Mouse (Mus musculus): Measurements from ENCODE around the gene Add3.

Gene Add3

DNA sequence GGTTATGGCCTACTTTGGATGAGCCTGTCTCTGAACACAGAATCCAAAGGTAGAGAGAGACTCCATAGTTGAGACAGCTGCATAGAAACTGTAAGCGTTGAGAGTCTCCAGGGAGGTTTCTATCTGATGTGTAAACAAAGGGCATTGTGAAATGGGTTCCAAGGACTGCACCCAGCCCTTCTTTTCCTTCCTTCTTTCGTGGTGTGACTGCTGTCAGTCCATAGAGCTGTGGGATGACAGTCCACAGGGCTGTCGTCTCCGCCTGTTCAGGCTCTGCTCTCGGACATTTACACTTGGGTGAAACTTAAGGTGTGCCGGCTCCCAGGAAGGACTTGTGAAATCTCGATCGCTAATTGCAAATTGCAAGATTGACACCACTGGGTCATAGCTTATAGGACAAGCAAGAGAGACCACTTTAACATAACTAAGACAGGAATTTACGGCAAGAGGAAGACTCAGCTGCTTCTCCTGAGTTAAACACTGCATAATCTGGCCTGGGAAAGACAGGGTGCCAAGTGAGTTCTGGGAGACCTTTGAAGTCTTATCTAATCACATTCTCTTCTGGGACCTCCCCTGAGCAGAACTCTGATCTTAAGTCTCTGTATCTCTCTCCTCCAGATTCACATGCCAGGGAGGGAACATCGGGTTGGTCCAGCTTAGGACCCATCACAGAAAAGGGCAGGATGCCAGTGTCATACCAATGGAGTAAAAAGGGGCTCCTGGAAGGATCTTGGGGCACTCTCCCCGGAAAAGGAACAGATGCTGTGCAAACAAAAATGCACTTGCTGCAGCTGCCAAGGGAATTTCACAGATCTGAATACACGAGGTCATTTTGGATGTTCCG lies 11.5 kb upstream of the Add3 start:
- in situ Hi-C loops (cut with MboI; ENCODE audit: unreplicated experiment in 2 of 2), result loop anchor here in 1 of 2 experiments (25.0 kb wide), 1 partner anchor 759 kb away; the partner anchor contains the start of gene Pdcd4

DNA sequence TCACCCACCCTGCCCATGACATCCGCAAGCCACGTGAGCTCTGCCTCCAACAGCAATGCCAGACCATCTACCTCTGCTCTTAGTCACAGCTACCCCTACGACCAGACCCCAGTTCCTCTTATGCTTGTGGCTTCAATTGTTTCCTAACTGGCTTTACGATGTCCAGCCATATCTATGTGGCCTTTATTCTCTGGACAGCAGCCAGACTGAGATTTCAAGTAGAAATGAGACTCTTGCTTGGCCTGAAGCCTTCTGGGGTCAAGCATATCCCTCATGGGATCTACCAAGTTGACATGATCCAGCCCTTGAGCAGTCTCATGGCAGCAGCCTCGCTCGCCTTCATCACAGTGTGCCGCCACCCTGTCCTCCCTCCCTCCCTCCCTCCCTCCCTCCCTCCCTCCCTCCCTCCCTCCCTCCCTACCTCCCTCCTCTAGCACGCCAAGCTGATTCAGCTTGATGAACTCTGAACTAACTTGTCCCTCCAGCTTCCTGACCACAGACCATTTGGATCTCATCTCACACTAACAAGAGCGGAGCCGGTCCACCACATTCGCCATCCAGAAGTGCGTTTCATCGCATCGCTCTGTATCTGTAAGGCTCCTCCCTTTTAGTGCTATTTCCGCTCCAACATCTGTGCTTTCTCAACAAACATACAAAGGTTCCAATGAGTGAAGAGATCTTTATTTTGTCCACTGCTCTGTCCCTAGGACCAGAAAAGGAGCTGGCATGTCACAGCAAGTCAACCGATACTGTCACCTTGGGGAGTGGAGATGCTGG lies 9.7 kb upstream of the Add3 start:
- in situ Hi-C loops (cut with MboI; ENCODE audit: unreplicated experiment in 2 of 2), result loop anchor here in 1 of 2 experiments (25.0 kb wide), 1 partner anchor 757 kb away; the partner anchor contains the start of gene Pdcd4

DNA sequence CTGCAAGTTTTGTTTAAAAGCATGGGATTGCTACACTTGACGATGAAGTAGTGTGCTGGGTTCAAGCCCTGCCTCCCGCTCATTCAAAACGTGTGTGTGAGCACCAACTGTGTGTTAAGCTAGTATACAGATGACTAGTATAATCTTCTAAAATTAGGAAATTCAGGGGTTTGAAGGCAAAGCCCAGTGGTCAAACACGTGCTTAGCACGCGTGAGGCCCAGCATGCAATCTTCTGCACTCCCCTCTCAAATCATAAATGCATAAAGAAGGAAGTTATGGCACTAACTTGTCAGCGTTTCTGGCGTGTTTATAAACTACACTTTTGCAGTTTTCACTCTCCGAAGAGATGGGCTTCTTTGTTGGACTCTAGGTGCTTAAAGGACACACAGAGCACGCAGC lies 7.8 kb upstream of the Add3 start:
- in situ Hi-C loops (cut with MboI; ENCODE audit: unreplicated experiment in 2 of 2), result loop anchor here in 1 of 2 experiments (25.0 kb wide), 1 partner anchor 755 kb away; the partner anchor contains the start of gene Pdcd4

DNA sequence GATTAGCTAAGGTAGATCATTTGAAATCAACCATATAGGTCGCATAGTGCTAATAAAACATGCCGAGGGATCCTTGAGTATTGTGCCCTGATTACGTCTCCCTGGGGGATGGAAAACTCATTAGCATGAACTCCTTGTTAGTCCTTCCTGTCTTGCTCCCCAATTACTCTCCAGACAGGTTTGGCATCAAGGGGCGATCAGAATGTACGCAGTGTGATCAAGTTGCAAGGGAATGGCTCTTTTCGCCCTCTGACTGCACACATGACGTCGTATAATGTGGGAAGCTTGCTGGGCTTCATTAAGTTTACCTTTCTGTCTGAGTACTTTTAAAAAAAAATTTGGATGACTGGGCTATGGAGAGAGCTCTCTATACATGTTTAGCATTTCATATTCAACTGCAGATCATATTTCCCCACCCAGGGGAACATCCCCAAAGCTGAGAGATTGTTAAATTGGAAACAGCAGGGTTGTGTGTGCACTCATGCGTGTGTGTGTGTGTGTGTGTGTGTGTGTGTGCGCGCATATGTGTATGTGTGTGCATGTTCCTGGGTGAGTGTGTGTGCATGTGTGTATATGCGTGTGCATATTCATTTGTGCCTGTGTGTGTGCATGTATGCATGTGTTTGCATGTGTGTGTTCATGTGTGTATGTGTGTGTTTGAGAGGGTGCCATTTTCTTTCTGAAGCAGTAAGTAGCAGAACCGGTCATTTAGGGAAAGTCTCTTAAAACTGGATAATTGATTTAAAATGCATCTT lies 3.7 kb upstream of the Add3 start:
- in situ Hi-C loops (cut with MboI; ENCODE audit: unreplicated experiment in 2 of 2), result loop anchor here in 1 of 2 experiments (25.0 kb wide), 1 partner anchor 751 kb away; the partner anchor contains the start of gene Pdcd4

DNA sequence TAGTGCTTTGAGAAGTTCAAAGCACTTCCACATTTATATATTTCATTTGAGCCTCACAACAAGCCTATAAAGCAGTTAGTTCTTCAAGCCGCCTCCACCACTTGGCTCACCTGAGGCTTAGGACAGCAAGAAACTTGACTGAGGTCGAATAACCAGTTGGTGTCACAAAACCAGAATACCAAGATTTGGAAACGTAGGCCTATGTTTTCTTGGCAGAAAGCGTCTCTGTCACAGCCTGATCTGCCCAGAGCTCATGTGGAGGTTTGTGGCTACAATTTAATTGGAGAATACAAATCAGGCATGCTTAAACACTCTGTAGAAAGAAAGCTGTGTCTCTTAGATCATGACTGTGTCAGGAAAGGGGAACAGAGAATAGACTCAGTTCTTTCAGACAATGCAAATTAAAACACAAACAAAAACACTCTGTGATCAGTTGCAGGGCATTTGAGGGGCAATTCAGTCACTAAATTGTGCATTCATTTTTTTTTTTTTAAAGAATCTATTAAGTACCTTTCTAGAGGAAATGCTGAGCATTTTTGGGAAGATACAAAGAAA lies 3.0 kb upstream of the Add3 start:
- in situ Hi-C loops (cut with MboI; ENCODE audit: unreplicated experiment in 2 of 2), result loop anchor here in 1 of 2 experiments (25.0 kb wide), 1 partner anchor 750 kb away; the partner anchor contains the start of gene Pdcd4

DNA sequence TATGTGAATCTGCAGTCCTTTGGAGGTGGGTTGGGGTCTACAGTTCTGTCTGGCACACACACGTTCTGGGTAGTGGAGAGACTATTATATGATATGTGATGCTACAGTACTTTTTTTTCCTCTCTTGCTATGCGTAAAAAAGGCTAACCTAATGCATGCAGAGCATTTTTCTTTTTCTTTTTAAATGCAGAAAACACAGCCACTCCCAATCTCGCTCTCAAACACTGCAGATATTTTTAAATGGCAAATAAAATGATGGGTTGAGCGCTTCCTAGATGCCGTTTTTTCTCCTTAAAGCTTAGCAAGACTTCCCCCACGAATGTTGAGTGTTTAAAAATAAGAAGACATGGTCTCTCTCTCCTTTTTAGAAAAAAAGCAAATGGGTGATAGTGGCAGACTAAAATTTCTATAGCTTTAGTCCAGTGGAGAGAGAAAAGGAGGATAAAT lies 584 bp downstream of the Add3 start:
- in situ Hi-C loops (cut with MboI; ENCODE audit: unreplicated experiment in 2 of 2), result loop anchor here in 1 of 2 experiments (25.0 kb wide), 1 partner anchor 746 kb away; the partner anchor contains the start of gene Pdcd4

DNA sequence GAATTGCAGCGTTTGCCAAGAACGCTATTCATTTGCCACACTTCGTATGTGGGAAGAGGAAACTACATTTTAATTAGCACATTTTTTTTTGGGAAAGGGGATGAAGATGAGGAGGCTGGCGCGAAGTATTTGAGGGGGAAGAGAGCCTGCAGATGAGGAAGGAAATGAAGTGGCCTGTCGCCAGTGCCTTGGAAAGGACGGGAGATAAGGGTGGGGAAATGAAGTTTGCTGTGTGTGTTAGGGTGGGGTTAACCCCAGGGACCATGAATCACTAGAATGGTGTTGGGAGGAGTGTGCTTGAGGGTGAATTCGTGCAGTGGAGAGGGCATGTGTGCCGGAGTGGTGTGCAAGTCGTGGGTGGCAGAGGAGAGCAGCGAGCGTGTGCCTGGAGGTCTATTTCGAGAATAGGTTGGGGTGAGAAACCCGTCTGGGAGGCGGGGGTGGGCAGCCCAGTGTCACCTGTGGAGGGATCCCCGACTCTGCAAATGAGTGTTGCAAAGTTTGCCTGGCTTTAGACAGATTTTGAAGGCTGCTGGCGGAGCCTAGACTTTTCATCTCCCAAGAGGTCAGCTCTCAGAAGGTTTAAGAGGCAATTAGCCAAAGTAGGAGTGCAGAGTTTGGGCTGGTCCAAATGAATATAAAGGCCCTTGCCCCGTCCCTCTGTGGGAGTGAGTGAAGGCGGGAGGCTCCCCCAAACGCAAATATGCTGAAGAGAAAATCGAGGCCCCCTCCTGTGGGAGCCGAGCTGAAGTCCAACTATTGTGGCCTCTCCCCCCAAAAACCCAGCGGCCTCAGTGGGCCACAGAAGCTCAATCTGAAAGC lies 1.2 kb downstream of the Add3 start:
- in situ Hi-C loops (cut with MboI; ENCODE audit: unreplicated experiment in 2 of 2), result loop anchor here in 1 of 2 experiments (25.0 kb wide), 1 partner anchor 746 kb away; the partner anchor contains the start of gene Pdcd4

DNA sequence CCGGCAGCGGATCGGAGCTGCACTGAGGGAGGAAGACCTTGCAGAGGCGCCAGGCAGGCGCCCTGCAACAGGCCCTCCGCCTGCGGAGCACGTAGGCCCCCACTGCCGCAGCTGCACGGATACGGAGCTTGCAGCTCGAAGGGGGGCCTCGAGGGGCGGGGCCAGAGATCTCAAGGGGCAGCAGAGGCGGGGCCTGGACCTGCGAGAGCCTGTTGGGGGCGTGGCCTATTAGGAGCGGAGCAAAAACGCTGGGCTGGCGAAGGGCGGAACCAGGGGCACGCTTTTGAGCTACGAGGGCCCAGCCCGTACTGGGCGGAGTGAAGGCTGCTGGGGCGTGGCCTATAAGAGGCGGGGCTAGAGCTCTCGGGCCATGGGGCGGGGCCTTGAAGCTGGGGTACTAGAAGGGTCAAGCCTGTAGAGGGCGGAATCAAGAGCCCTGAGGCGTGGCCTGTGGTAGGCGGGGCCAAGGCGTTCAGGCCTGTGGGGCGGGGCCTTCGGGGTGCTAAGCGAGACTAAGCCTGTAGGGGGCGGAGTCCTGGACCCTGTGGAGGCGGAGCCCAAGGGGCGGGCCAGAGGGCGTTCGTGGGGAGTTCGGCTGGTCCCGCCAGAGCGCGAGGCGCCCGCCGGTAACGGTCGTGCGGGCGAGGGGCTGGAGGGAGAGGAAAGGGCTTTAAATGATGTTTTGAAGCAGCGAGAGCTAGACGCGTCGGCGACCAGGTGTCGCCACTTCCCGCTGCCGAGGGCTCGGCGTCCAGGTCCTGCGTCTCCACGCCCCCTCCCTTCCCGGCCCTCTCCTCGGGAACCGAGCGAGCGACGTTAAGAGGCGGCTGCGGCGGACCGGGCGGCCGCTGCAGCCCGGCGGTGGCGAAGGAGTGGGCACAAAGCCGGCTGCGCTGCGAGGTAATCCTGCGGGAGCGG lies 2.2 kb downstream of the Add3 start:
- in situ Hi-C loops (cut with MboI; ENCODE audit: unreplicated experiment in 2 of 2), result loop anchor here in 1 of 2 experiments (25.0 kb wide), 1 partner anchor 745 kb away; the partner anchor contains the start of gene Pdcd4

DNA sequence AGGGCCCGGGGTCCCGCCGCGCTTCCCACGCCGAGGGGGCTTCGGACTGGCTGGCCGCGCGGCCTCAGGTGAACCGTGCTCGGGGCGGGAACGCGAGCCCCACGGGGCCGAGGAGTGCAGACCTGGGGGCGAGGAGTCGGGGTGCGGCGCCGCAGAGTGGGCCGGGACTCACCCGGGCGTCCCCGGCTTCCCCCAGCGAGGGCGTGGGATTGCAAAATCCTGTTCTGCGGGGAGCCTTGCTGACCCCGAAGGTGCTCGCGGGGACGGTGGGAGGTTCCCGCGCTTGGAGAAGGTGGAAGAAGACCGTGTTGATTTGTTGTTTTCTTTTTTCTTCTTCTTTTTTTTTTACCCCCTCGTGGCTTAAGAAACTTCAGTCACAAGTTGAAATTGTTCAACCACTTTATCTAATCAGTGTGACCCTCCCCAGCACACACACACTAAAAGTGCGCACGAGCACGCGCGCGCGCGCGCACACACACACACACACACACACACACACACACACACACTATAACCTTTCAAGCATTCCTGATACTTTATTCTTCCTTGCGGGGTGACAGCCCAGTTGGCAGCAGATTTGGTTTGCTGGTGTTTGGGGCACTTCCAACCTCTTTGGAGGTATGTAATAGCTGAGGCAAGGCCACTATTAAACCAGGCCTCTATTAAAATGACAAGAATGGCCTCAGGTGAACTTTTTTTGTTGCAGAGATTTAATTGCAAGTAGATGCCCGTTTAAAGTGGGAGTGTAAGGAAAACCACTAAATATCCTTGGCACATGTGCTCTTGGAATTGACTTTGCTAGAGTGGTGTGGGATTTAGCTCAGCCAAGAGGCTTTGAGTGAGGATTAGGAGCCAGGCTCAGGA lies 3.1 kb downstream of the Add3 start:
- in situ Hi-C loops (cut with MboI; ENCODE audit: unreplicated experiment in 2 of 2), result loop anchor here in 1 of 2 experiments (25.0 kb wide), 1 partner anchor 744 kb away; the partner anchor contains the start of gene Pdcd4

DNA sequence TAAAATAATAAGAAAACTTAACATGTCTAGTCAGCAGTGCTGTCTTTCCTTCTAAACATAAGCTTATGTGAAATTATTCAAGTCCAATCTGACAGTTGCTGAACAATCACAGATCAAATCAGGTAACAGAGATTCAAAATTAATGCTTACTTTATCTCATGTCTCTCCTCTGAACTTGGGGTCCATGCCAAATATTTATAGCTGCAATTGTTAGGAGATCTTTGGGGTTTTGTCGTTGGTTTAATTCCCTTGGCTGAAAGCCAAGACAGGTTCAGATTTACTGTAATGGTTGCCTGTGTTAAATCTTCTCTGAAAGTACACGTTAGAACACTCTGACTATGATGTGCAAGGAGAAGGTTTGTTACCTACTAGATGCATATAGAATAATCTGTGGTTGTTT lies 4.8 kb downstream of the Add3 start:
- in situ Hi-C loops (cut with MboI; ENCODE audit: unreplicated experiment in 2 of 2), result loop anchor here in 1 of 2 experiments (25.0 kb wide), 1 partner anchor 742 kb away; the partner anchor contains the start of gene Pdcd4

DNA sequence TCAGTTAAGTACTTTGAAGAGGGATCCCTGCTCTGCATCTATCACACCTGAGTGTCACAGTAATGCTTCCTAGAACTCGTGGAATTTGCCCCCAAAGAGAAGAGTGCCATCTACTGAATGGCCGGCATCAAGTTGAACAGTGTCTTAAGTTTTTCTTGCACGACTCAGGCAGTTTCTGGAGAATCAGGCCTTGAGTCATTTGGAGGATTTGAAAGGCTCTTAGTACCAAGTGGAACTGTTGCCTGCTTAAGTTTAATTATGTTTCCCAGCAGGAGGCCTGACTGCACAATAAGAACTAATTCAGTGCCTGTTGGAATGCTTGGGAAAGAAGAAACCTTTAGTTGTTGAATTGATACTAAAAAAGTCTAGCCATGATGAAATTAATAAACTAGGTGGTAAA lies 9.1 kb downstream of the Add3 start:
- in situ Hi-C loops (cut with MboI; ENCODE audit: unreplicated experiment in 2 of 2), result loop anchor here in 1 of 2 experiments (25.0 kb wide), 1 partner anchor 738 kb away; the partner anchor contains the start of gene Pdcd4

DNA sequence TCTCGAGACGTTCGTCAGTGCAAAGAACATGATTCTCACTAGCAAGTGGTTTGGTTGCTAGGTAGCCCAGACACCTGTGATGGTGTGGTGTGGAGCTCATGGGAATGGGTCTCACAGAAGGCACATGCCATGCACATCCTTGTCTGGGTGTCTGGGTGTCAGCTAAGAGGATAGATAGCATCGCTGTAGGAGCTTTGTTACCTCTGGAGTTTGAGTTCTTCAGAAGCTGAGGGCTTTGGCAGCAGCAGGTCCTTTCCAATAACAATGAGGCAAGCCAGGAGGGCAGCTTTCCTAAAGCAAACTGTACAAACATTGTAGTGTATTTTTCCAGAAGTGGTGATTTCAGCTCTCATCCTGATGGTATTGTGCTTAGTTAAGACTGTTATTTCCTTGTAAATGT lies 12.2 kb downstream of the Add3 start:
- in situ Hi-C loops (cut with MboI; ENCODE audit: unreplicated experiment in 2 of 2), result no loop called here

DNA sequence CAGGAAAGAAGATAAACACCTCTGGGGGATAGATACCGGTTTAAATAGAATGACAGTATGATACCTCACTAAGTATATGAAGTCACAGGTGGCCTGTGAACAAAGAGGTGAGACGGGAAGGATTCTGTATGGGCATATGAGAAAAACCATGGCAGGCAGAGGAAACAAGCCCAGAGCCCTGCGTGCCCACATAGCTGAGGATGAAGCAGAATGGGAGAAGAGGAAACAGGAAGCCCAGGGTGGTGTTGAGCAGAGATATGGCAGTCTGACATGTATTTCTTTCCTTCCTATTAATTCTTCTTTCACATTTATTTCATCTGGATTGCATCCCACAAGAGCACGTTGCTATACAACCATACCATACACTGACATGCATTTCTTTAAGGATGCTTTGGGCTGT lies 12.9 kb downstream of the Add3 start:
- in situ Hi-C loops (cut with MboI; ENCODE audit: unreplicated experiment in 2 of 2), result no loop called here

DNA sequence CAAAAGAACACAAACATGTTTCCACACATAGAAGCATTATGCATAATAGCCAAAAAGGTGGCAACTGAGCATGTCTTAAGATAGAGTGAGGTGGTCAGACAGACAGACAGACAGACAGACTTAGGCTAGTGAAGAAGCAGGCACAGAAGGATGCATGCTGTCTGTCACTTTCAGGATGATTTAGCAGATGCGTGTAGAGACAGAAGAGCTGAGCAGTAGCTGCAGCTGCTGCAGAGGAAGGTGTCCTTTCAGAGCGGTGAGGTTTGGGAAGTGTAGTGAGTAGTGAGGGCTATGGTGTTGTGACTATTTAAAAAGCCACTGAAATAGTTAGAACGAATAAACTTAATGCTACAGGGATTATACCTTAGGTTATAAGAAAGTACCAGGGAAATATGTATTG lies 13.9 kb downstream of the Add3 start:
- in situ Hi-C loops (cut with MboI; ENCODE audit: unreplicated experiment in 2 of 2), result no loop called here

DNA sequence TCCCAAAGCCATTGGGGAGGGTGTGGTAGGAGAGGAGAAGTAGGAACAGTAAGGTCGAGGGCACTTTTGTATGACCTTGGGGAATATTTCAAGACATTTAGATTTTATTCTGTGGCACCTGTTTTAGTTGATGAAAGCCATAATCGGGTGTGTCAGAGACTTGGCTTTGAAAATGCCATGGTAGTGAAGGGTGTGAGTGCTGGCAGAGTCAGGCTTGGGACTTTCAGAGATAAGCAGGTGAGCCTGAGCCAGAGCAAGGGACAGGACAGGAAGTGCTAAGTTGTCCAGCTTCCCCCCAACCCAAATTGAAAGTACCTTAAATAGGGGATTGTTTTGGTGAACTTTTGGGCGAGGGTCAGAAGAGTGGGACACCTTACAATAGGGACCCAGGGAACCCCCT lies 16.1 kb downstream of the Add3 start:
- in situ Hi-C loops (cut with MboI; ENCODE audit: unreplicated experiment in 2 of 2), result no loop called here

DNA sequence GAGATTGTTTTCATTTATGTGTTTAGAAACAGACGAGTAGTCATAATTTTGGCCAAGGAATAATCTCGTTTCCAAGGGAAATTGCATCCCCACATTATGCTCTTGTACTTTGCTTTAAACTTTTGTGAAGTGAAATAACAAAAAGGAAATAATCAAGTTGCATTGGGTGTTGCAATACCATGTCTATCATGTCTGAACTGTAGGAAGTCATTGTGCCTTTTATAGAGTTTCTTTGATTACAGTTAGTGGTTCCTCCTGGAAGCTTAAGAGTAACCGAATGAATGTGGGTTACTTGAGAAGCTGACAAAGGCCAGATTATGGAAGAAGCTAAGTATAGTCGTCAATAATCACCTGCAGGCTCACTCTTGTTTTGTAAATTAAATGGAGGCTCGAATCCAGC lies 16.9 kb downstream of the Add3 start:
- in situ Hi-C loops (cut with MboI; ENCODE audit: unreplicated experiment in 2 of 2), result no loop called here

DNA sequence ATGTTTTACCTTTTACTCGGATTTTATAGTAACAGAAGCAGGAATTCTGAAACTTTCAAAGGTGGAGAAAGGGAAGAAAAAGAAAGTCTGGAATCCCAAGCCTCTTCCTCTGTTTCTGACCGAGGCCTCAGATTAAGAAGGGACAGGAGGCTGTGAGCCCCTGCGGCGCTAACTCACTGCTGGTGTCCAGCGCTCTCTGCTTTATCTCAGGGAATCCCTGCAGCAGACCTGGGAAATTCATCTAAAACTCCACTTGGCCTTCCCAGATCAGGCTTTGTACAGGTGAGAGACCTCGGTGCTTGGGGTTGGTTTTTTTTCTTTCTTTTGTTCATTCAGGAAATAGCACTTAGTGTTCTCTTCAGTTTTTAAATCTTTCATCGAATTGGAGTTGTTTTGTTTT lies 19.1 kb downstream of the Add3 start:
- in situ Hi-C loops (cut with MboI; ENCODE audit: unreplicated experiment in 2 of 2), result no loop called here
